Mouse (Mus musculus): Measurements from ENCODE around the gene Sh2d7.

- TF ChIP-seq CTCF (IDR thresholded peaks at IDR 0.05; ENCODE audit: borderline replicate concordance, insufficient read depth, low read length) (no peak), POLR2A (IDR thresholded peaks at IDR 0.05; ENCODE audit: low read depth, low read length) (no peak)
Observed at GRCm38 (mm10) chr9:54515991-54516390, 22.8 kb upstream of the Sh2d7 start.

All from embryonic fibroblast, embryonic 13.5 days (primary cell).